Mouse (Mus musculus) urinary bladder, postnatal 36 days (tissue): ENCODE results near the gene Ugt1a10.
"Not testable (repeated sequence)": the region's sequence is repeated elsewhere in the genome, so short reads cannot be mapped to it uniquely, and the experiment has no call there.

ENCODE experiments used
- DNase-seq, 2 experiments: peaks; one replicate each; pipeline ENCODE4 v3.0.0; 2022; ENCODE audit warnings: low spot score in 2 of 2, mixed read lengths in 1 of 2

Ugt1a10 gene

DNA sequence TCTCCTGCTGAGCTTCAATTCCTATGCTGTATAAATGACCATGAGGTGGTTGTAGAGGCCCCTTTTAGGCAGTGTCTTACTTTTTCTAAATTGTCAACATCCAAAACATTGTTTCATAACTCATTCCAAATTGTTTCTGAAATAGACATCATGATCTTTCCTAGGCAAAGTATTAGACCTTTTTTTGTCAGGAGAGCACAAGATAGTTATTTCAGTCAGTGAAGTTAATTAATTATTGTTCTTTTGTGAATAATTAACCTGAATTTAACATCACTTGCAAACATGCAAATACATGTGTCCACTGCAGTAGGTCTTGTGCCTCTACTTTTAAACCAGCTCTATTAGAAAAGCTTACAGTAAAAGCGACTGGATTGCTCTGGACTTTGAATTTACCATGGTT is at the start of gene Ugt1a10:
Gene Ugt1a10, plus strand, starts transcription at position 301 of the 400 bp plus-strand sequence.
- DNase-seq: no peak

- no peak for DNase-seq
These were observed 47.4 kb upstream of the Ugt1a10 start for GRCm38 (mm10) chr1:88007692-88008210.

DNA sequence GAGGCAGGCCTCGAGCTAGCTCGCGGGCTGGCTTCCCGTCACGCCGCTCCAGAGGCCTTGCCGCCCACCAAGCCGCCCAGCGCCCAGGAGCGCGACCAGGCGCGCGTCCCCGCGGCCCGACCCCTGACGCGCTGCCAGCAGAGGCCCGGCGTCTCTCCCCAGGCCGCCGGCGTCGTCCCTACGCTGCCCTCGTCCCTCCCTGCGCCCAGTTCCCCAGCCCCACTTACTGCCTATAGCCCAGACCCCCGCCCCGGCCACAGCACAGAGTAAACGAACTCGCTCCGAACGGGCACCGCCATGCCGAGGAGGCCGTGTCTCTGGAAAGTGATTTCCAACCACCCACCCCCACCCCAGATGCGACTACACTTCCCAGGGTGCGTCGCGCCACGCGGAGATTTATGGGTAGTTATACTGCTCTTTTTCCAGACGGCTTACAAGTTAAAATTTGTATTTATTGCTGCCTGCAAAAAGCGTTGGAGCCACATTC is 46.9 kb upstream of the Ugt1a10 start, which contains the start of gene Usp40:
Gene Usp40, minus strand, starts transcription at position 341 of the 487 bp plus-strand sequence.
- DNase-seq: peak; percentile 70 to 71

GRCm38 (mm10) chr1:88008735-88009134 is 46.5 kb upstream of the Ugt1a10 start:
- DNase-seq: no peak

- no peak for DNase-seq
These were observed 45.7 kb upstream of the Ugt1a10 start for GRCm38 (mm10) chr1:88009521-88009920.

DNA sequence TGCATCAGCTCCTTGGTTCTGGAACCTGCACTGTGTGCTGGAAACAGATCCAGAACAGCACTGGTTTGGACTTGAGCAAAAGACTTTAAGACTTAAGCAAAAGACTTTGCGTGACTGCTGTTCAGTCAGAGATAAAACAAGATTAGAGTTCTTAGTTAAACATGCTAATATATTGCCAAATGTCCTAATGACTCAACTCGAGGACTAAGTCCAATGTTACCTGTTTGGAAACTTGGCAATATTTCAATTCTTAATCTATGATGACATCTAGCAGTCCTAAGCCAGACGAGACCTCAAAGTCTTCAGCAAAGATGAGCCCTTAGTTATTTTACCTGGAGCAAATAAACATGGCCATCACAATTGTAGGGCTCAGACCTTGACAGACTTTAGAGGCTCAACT is 41.5 kb upstream of the Ugt1a10 start:
- no peak for DNase-seq

DNA sequence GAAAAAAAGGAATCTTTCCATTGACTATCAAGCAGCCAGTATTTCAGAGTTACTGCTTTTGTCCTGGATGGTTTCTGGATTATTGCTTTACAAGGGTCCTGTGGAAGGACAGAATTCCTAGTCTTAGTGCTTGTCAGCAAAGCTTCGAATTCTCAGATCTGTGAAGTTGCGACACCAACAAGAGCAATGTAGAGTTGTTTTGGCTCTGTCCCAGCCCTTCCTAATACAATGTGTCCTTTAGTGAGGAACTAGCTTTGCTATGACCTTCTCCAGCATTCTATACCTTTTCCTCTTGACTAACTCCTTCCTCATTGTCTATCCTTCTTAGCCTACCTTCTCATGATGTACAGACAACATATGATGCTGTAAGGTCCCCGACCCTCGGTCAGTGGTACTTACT is 41.0 kb upstream of the Ugt1a10 start:
- DNase-seq: no peak

DNA sequence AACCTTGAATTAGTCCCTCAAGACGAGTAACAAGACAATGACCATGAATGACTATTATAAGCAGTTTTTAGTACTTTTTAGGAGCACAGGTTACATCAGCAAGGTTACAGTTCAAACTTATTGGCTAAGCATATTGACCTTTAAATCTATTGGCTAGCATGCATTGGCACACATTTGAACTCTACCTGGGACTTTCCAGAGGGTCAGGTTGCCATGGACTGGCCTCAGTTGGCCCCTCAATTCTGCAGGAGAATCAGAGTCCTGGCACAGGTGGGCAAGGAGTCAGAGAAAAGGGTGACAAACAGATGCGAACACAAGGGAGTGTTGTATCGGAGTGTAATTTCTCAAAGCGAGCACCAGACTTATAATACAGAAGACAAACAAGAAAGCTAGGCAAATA is 40.5 kb upstream of the Ugt1a10 start:
- DNase-seq: no peak

DNA sequence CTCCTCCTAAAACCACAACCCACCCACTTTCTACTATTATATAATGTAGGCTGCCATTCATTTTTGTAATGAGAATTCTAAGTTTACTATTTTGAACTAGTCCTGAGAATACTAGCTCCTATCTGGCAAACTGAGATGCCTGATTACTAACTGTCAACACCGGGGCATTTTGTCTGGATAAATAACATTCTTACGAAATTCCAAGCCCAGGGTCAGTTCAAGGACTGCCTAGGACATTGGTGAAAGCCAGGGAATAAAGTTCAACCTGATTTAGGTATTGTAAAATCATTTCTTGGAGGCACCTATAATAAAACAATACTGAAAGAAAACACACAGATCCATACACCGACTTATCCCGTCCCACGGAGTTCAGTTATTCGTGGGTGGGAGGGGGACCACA is 39.8 kb upstream of the Ugt1a10 start:
- no peak for DNase-seq

- not testable (repeated sequence) for DNase-seq
These were observed 29.9 kb upstream of the Ugt1a10 start for GRCm38 (mm10) chr1:88025244-88025643.

DNA sequence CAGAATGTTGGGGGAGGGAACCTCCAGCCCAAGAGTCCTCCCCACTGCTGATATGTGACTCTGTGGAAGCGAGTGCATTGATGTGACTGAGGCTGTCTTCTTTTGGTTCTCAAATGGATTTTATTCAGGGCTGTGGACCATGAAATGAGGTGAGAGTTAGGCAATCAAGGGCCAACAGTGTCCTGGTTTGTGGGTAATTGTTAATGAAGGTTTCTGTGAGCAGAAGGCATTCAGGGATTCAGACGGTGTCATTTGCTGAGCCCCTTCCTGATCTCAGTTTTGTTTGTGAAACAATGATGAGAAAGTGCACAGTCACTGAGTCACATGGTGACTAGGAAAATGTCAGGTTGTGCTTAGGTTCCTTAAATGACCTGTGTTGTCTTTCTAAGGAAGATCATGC is 12.1 kb upstream of the Ugt1a10 start:
- DNase-seq: not testable (repeated sequence)

DNA sequence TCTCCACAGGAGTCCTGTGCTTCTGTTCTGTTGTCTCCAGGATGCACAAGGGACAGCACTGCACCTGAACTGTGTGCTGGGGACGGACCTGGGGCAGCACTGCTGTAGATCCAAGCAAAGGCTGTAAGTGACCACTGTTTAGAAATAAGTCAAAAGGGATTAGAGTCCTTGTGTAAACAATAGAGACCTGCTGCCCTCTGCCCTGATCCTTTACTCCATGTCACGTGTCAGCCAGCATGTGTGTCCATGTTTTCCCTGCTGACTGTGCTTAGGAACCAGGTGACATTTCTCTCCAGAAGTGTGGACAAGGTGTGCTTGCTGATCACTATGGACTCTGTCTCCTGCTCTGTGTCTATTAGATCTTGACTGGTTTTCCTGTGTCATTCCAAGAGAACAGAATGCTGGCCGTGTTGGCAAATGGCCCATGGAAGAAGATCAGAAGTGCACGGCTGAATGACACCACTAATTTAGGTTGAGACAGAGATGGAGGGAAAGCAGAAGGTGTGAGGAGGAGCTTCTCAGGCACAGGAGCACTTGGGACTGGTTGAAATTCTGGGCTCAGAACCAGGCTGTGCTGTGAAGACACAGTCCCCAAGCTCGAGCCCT is 10.3 kb upstream of the Ugt1a10 start:
- not testable (repeated sequence) for DNase-seq

DNA sequence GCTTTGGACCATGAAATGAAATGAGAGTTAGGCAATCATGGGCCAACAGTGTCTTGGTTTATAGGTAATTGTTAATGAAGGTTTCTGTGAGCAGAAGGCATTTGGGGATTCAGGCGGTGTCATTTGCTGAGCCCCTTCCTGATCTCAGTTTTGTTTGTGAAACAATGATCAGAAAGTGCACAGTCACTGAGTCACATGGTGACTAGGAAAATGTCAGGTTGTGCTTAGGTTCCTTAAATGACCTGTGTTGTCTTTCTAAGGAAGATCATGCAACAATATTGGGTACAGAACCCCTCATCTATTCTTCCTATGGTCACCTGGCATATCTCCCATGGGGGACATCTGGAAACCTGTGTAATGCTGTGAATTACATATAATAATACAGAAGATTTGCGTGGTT is 7.8 kb upstream of the Ugt1a10 start:
- not testable (repeated sequence) for DNase-seq

GRCm38 (mm10) chr1:88066472-88067102 is 11.4 kb downstream of the Ugt1a10 start:
- DNase-seq: not testable (repeated sequence)

- DNase-seq: no peak
These were observed 15.3 kb downstream of the Ugt1a10 start, which contains the start of gene Ugt1a9 for GRCm38 (mm10) chr1:88070495-88070894. Ugt1a9 (plus strand) TSS chr1:88070800.

DNA sequence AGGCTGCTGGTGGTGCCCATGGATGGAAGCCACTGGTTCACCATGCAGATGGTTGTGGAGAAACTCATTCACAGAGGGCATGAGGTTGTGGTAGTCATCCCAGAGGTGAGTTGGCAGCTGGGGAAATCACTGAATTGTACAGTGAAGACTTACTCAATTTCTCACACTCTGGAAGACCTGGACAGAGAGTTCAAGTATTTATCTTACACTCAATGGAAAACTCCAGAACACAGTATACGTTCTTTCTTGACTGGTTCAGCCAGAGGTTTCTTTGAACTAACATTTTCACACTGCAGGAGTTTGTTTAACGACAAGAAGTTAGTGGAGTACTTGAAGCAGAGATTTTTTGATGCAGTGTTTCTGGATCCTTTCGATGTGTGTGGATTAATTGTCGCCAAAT is 15.7 kb downstream of the Ugt1a10 start:
- no peak for DNase-seq

DNA sequence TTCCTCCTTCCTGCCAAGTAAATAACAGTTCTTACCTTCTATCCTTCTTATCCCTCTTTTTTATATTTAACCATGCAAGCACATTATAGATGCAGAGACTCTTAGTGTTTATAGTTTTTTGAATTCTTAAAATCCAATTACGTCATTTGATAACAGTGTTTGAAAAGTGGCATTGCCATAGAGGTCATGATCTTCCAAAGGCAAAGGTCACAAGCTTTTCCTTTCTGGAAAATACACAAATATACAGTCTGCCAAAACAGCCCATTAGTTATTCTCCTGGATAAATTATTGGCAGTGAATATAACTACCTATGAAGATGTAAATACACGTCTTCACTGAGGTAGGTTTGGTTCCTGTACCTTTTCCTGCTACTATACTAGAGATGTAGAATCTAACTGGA is 19.3 kb downstream of the Ugt1a10 start:
- DNase-seq: no peak

- DNase-seq: no peak
These were observed 21.9 kb downstream of the Ugt1a10 start for GRCm38 (mm10) chr1:88077128-88077527.

DNA sequence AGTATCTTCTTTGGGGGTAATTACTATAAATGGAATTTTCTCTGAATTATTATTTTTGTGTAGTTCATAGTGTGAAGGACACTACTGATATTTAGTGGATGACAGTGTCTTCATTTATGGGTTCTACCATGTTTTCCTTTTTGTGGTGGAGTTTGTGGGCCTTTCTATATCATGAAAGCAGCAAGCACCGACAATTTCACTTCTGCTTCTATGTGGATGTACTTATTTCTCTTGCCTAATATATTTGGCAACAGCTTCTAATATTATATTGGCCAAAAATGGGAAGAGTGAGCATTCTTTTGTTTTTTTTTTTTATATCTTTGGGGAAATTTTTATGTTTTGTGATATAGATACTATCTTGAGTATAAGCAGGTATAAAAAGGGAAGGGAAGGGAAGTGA is 26.5 kb downstream of the Ugt1a10 start:
- no peak for DNase-seq

GRCm38 (mm10) chr1:88086125-88086524 is 30.9 kb downstream of the Ugt1a10 start:
- no peak for DNase-seq

DNA sequence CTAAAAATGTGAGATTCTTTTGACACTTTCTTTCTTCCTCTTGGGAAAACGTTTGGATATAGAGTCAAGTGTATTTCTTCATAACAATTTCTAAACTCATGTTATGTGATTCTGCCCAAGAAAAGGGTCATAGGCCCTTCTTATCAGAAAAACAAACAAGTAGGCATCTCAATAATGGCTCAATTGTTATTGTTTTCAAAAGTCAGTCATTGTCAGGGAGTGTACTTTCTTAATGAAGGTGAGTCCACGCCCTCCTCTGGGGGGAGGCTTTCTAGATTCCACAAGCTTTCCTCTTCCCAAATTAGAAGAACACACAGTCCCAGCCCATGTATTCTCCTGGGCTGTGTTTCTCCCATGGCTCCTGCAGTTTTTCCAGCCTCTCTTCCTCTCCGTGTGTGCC is 32.3 kb downstream of the Ugt1a10 start, which contains the start of gene Ugt1a8:
Gene Ugt1a8, plus strand, starts transcription at position 301 of the 400 bp plus-strand sequence.
- no peak for DNase-seq

GRCm38 (mm10) chr1:88092341-88092740 is 37.2 kb downstream of the Ugt1a10 start:
- DNase-seq: no peak

GRCm38 (mm10) chr1:88094270-88094676 is 39.1 kb downstream of the Ugt1a10 start:
- not testable (repeated sequence) for DNase-seq
